In genomic region chr14:99366281-99366987, GRCm38 (mm10) we compare ENCODE assay signal across 7 mouse cellular contexts.
DNase-seq lines count a peak whose midpoint lies in the region; ATAC-seq and TF ChIP-seq lines count a peak whose summit lies in the region.

No protein-coding gene starts in this region.

- no peak for TF ChIP-seq POLR2A in thymus, adult 2 months (IDR thresholded peaks at IDR 0.05; ENCODE audit: control insufficient read depth, extremely low read depth, insufficient read depth, low read length, poor library complexity)

- H3K4me3 ChIP-seq in forebrain, embryonic 15.5 days: peak overlapping the region; percentile 26
- peak overlapping the region; percentile 28 for H3K4me3 ChIP-seq in midbrain, embryonic 13.5 days (replicated peaks)
- no peak overlapping the region for H3K4me3 ChIP-seq in thymus, adult 2 months (ENCODE audit: control insufficient read depth, insufficient read depth, low read length)

- H3K27me3 ChIP-seq in forebrain, embryonic 15.5 days: no peaks in the 10 kb centered on the region
- H3K27me3 ChIP-seq in midbrain, embryonic 13.5 days: no peaks in the 10 kb centered on the region
- H3K27me3 ChIP-seq in thymus, adult 2 months (ENCODE audit: control insufficient read depth, insufficient read depth, low read length): no peaks in the 10 kb centered on the region

- ATAC-seq in forebrain, embryonic 15.5 days (replicated peaks): peak; percentile 82
- peak; percentile 95 for ATAC-seq in midbrain, embryonic 13.5 days
- no peak for ATAC-seq in granulocyte monocyte progenitor cell, adult 5-6 weeks (replicated peaks; ENCODE audit: poor library complexity, severe bottlenecking)

- H3K36me3 ChIP-seq in forebrain, embryonic 15.5 days: no peaks in the 10 kb centered on the region
- no peaks in the 10 kb centered on the region for H3K36me3 ChIP-seq in midbrain, embryonic 13.5 days
- H3K36me3 ChIP-seq in thymus, adult 2 months (ENCODE audit: control insufficient read depth, insufficient read depth, low read length): no peaks in the 10 kb centered on the region

- no peaks in the 10 kb centered on the region for H3K9me3 ChIP-seq in forebrain, embryonic 15.5 days
- H3K9me3 ChIP-seq in midbrain, embryonic 13.5 days: no peaks in the 10 kb centered on the region

- intact Hi-C loops in left cerebral cortex, postnatal 25 days (cut with DNase I): no loop called here

- 7% methylated on average over 21 of the region's 21 CpGs for WGBS in forebrain, embryonic 15.5 days
- WGBS in midbrain, embryonic 13.5 days: 17% methylated on average over 21 of the region's 21 CpGs
- WGBS in thymus, adult 2 months: 90% methylated on average over 21 of the region's 21 CpGs

- peak overlapping the region; percentile 26 for H3K9ac ChIP-seq in forebrain, embryonic 15.5 days (replicated peaks)
- H3K9ac ChIP-seq in midbrain, embryonic 13.5 days (replicated peaks): 0 out of 2 replicates have a peak overlapping the region, but pooled peaks have one; percentile 33

- no peak overlapping the region for H3K27ac ChIP-seq in forebrain, embryonic 15.5 days (replicated peaks)
- H3K27ac ChIP-seq in midbrain, embryonic 13.5 days: peak overlapping the region; percentile 63
- H3K27ac ChIP-seq in thymus, adult 2 months (ENCODE audit: control insufficient read depth, insufficient read depth, low read length): no peak overlapping the region

- H3K4me2 ChIP-seq in forebrain, embryonic 15.5 days (replicated peaks): peak overlapping the region; percentile 51
- H3K4me2 ChIP-seq in midbrain, embryonic 13.5 days (replicated peaks): peak overlapping the region; percentile 38

- H3K4me1 ChIP-seq in forebrain, embryonic 15.5 days: peaks cover 14% of the 10 kb centered on the region
- H3K4me1 ChIP-seq in midbrain, embryonic 13.5 days (replicated peaks): peaks cover 21% of the 10 kb centered on the region
- H3K4me1 ChIP-seq in thymus, adult 2 months (replicated peaks; ENCODE audit: control insufficient read depth, insufficient read depth, low read length): no peaks in the 10 kb centered on the region

- DNase-seq in embryo, embryonic 11 days: peak; percentile 51
- peak; percentile 24 for DNase-seq in kidney, postnatal 10 days
- no peak for DNase-seq in thymus, adult 2 months
- DNase-seq in left cerebral cortex, postnatal 25 days (ENCODE audit: low spot score in 2 of 2): no peak

- no peak for TF ChIP-seq CTCF in thymus, adult 2 months (IDR thresholded peaks at IDR 0.05; ENCODE audit: borderline replicate concordance, control insufficient read depth, extremely low read depth, insufficient read depth, low read length, poor library complexity)

Comparison
In these comparisons a context has a peak if more than half of its experiments do, and no peak if none do; other contexts are left out.
1. DNase-seq: peak in embryo, embryonic 11 days (single experiment) and kidney, postnatal 10 days (single experiment); none in thymus, adult 2 months (single experiment) and left cerebral cortex, postnatal 25 days (0 of 2).